Mouse (Mus musculus) layer of hippocampus, adult 6 months (tissue): ENCODE data around the gene Rdh16f1. TPM values are rescaled to one million over a fixed set of nuclear protein-coding genes. Genes with fewer than 3 reads are reported as not detected.

Experiments used
- long read RNA-seq, 2 experiments: library from polyadenylated mRNA; unstranded; transcript quantifications; one replicate each; pipeline ENCODE4 v2.0.0; 2019 to 2020
- polyA plus RNA-seq: library from polyadenylated mRNA; unstranded; fragments of <200 nt; fragmentation: Nextera tagmentation; gene quantifications from 2 replicates; pipeline ENCODE4 v1.2.3, GENCODE M21; 2021

The Rdh16f1 gene
- polyA plus RNA-seq, result not detected in 2 replicates
- long read RNA-seq, experiment 1, partial matches to known transcripts, result 0 of 1 reads
- long read RNA-seq, experiment 1, other reads (novel, unspliced or antisense), result 1 of 1 reads
- long read RNA-seq, experiment 2, partial matches to known transcripts, result 0 of 2 reads
- long read RNA-seq, experiment 2, other reads (novel, unspliced or antisense), result 2 of 2 reads

DNA sequence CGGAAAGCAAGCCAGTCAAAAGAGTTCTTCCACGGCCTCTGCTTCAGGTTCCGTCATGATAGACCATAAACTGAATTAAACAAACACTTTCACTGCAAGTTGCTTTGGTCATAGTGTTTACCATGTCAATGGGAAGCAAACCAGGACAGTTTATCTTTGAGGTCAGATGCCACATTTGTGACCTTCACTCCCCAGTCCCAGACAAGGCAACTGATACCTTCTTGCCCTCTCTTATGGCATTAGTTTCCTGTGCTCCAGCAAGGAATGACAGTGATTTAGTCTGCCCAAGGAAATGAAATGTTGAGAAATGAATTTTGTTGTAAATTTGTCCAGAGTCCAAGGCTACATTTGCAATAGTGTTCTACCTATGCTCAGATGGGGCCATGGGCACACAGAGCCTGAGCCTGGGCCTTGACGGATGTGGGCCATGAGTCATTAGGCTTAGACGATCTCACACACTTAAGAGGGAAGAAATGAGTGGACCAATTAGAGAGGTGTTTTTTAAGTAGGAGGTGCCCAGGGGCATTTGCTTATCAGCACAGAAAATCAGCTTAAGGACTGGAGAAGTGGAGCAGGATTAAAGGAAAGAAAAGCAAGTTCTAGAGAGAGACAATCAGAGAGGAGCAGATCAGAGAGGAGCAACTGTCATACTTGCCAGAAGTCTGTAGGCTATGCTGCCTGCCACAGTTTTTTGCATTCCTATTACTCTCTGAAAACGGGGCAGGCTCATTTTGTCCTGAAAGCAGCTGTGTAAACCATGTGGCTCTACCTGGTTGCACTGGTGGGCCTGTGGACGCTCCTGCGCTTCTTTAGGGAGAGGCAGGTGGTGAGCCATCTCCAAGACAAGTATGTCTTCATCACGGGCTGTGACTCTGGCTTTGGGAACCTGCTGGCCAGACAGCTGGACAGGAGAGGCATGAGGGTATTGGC, at the start of gene Rdh16f1, which contains the start of gene Rdh1:
Gene Rdh16f1 (plus strand): TSS at position 607 of the 930 bp plus-strand sequence.
Gene Rdh1 (plus strand): TSS at position 541 of the 930 bp plus-strand sequence.

DNA sequence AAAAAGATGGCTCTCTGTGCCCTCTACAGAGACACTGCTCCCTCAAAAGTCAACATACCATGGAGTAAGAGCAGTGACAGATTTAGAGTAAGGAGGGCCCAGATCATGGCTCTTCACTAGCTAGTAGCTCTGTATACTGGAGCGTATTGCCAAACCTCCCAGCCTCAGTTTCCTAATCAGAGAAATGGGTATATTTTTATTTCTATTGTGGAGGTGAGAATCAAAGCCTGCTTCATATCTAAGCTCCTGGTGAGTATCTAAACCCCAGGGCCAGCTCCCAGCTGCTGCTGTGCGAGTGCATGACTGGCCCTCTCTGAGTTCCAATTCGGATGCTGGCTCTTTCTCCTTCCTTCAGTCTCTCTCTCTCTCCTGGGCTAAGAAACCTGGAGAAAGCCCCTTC, 35.4 kb upstream of the Rdh16f1 start, which contains the start of gene Tac2:
Gene Tac2 (plus strand): TSS at position 301 of the 400 bp plus-strand sequence.

DNA sequence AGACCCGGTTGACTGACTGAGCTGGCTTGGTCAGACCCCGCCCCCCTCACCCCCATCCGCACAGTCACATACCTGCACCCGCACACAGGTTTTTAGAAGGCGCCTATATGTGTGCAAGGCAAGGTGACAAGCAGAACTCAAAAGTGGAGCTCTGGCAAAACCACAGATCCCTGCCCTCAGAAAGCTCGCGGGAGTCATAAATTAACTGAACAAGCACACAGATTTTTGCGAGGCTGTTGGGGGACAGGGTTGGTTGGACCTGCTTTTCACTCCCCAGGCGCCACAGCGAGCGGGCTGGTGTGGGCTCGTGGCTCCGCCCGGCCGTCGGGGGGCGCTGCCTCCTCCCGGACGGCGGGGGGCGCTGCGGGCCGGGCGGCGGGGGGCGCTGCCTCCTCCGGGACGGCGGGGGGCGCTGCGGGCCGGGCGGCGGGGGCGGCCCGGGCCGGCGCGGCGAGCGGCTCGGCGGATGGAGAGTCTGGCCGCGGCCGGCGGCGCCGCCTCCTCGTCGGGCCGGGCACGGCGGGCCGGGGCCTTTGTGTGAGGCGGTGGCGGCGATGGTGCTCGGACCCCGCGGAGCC, 20.4 kb upstream of the Rdh16f1 start, which contains the start of gene Zbtb39:
Gene Zbtb39 (plus strand): TSS at position 456 of the 578 bp plus-strand sequence.

DNA sequence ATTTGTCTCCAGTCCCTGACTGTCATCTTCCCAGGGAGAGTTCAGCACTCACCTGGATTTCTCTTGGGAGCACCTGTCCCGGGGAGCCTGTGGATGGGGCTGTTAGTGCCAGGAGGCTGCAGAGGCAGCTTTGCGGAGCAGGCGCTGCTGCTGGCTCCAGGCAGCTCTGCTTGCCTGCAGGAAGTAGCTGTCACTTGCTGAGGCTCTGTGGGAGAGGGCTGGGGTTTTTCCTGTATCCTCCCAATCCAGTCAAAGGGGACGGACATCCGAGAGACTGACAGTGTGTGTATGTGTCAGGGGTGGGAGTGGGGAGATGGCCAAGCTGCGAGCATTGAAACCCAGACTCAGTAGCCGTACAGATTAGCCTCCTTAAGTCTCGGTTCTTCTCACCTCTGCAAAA, 8.0 kb upstream of the Rdh16f1 start, which contains the start of gene Gpr182:
Gene Gpr182 (minus strand): TSS at position 185 of the 400 bp plus-strand sequence.

DNA sequence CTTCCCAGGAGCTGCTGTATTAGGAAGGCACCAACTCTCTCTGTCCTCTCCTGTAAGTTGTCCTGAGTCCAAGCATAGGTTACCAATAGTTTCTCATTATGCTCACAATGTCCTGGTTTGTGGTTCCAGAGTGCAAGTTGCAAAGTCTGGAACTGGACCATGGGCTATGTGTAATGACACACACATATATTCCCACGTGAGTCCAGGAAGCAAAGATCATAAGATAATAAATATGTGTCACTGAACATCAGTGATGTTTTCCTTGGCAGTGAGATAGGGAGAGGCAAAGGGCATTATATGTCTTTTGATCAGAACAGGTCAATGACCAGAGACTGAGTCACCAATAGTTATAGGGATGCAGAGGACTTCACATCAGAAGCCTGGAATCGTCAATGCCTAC, 16.4 kb downstream of the Rdh16f1 start, which contains the start of gene Rdh9:
Gene Rdh9 (plus strand): TSS at position 376 of the 400 bp plus-strand sequence.

DNA sequence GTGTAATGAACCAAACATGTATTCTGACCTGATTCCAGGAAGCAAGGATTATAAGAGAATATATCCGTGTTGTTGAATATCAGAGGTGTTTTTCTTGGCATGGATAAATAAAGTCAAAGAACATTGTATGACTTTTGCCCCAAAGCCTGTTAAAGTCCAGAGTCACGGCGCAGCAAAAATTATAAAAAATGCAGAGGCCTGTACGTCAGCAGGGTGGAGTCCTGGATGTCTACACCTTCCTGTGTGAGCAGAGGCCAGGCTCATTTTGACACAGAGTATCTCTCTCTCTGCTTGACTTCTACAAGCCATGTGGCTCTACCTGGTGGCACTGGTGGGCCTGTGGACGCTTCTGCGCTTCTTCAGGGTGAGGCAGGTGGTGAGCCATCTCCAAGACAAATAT, 41.3 kb downstream of the Rdh16f1 start, which contains the start of gene Rdh16:
Gene Rdh16 (plus strand): TSS at position 262 of the 400 bp plus-strand sequence.

Other genes with a start within 250 kb of the Rdh16f1 start
- 3.8 and 6.6 TPM in 2 replicates for gene Ndufa4l2, start 244.8 kb upstream of the Rdh16f1 start, polyA plus RNA-seq
- gene Shmt2, start 237.3 kb upstream of the Rdh16f1 start, polyA plus RNA-seq, result 15.5 and 17.2 TPM in 2 replicates
- 0.56 and 0.95 TPM in 2 replicates for gene Nxph4, start 225.2 kb upstream of the Rdh16f1 start, polyA plus RNA-seq
- 25.7 and 25.9 TPM in 2 replicates for gene Lrp1, start 138.6 kb upstream of the Rdh16f1 start, polyA plus RNA-seq
- gene Stat6, start 116.8 kb upstream of the Rdh16f1 start, polyA plus RNA-seq, result 2.8 and 3.7 TPM in 2 replicates
- 6.6 and 7.4 TPM in 2 replicates for gene Nemp1, start 92.9 kb upstream of the Rdh16f1 start, polyA plus RNA-seq
- gene Nab2, start 91.2 kb upstream of the Rdh16f1 start, polyA plus RNA-seq, result 5.1 and 6.7 TPM in 2 replicates
- gene Myo1a, start 54.6 kb upstream of the Rdh16f1 start, polyA plus RNA-seq, result not detected in 2 replicates
- 7.1 and 8.7 TPM in 2 replicates for gene Tac2, start 35.3 kb upstream of the Rdh16f1 start, polyA plus RNA-seq
- gene Zbtb39, start 20.2 kb upstream of the Rdh16f1 start, polyA plus RNA-seq, result 1.1 TPM in 2 replicates
- gene Gpr182, start 8.1 kb upstream of the Rdh16f1 start, polyA plus RNA-seq, result 0.49 and 0.52 TPM in 2 replicates
- not detected in 2 replicates for gene Rdh1, start 66 bp upstream of the Rdh16f1 start, polyA plus RNA-seq
- gene Rdh9, start 16.6 kb downstream of the Rdh16f1 start, polyA plus RNA-seq, result 0.08 TPM in 1 of 2 replicates, not detected in the other
- not detected in 2 replicates for gene Rdh16, start 41.4 kb downstream of the Rdh16f1 start, polyA plus RNA-seq
- not detected in 2 replicates for gene Rdh19, start 90.1 kb downstream of the Rdh16f1 start, polyA plus RNA-seq
- not detected in 2 replicates for gene Rdh16f2, start 106.7 kb downstream of the Rdh16f1 start, polyA plus RNA-seq
- not detected in 2 replicates for gene Rdh7, start 129.0 kb downstream of the Rdh16f1 start, polyA plus RNA-seq
- not detected in 2 replicates for gene Sdr9c7, start 138.7 kb downstream of the Rdh16f1 start, polyA plus RNA-seq
- not detected in 2 replicates for gene Hsd17b6, start 247.8 kb downstream of the Rdh16f1 start, polyA plus RNA-seq